Mouse (Mus musculus): Measurements from ENCODE around the gene Khdc1a. TPM values are rescaled to one million over a fixed set of nuclear protein-coding genes. Genes with fewer than 3 reads are reported as not detected.

The Khdc1a gene
- not detected in 2 replicates for polyA plus RNA-seq (2014; fragmentation: Nextera tagmentation; extraction: Ambion mirVana)

DNA sequence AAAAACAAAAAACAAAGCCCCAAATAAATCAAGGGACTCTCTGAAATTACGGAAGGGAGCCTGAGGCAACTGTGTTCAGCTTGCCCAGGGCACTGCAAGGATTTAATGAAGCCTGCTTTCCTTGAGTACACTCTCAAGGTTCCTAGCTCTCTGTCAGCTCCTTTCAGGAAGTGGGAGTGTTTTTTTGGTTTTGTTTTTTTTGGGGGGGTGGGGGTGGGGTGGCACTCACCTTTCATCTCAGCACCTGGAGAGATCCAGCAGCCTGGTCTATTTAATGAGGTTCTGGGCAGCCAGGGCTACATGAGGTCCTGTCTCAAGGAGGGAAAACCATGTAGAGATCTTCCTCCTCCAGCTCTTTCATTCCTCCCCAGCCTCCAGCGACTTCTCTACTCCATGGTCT is at the start of gene Khdc1a:
Khdc1a (plus strand) TSS at position 301 of the 400 bp plus-strand sequence.
- 84% methylated on average over 2 of the region's 2 CpGs for WGBS
- ATAC-seq (ENCODE audit: insufficient read depth): no peak
- H3K36me3 ChIP-seq (ENCODE audit: insufficient read depth): no peaks in the 10 kb centered on the region

DNA sequence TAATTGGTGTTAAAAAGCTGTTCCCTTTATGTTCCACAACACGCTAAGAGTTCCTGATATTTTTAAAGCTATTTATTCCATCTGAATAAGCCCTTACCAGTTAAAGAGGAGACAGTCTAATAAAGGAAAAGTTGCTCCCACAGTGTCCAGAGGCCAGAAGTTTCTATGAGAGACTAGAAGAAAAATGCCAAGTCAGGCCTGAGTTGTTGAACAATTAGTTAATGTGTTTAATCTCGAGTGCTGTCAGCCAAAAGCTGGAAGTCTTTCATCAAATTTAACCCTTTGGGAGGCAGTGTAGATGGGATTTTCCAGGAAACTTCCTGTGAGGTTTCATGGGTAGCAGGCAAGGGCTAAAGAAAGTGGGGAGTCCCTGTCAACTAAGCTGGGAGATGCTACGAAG is 49.6 kb upstream of the Khdc1a start:
- ATAC-seq (ENCODE audit: insufficient read depth): no peak
- 48% methylated on average over 3 of the region's 3 CpGs for WGBS

More for the DNA sequence above, at the start of gene Khdc1a:
- no peak for TF ChIP-seq CTCF (IDR thresholded peaks at IDR 0.05; ENCODE audit: low read depth)
- H3K9ac ChIP-seq: no peak within 1 kb of the TSS
- no peaks in the 10 kb centered on the region for H3K9me3 ChIP-seq (ENCODE audit: low read depth, low read length)
- H3K4me3 ChIP-seq (ENCODE audit: low read depth, low read length): no peak within 1 kb of the TSS
- H3K4me2 ChIP-seq: no peak within 1 kb of the TSS
- no peak within 1 kb of the TSS for H3K27ac ChIP-seq (ENCODE audit: low read depth)
- H3K4me1 ChIP-seq (ENCODE audit: insufficient read depth): no peaks in the 10 kb centered on the region
- no peaks in the 10 kb centered on the region for H3K27me3 ChIP-seq (ENCODE audit: insufficient read depth, low read length)
- DNase-seq: no peak

DNA sequence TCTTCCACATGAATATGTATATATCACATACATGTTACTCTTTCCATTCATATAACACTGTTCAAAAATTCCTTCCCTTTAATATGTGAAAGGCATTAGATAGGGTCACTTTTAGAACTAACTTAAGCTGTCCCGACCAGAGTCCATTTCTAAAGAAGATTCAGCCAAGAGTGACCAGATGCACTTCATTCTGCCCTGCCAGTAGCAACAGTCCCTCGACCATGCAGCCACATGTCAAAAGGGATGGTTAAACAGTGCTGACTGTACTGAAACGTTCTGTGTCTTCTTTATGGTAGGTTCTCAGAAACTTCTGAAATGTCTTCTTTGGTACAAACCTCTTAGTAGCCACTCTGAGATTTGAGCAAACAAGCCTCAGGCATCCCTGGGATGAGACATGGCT is 47.8 kb upstream of the Khdc1a start:
- Histone ChIP-seq H3K9ac (no peak overlapping the region), H3K27ac (ENCODE audit: low read depth) (no peak overlapping the region), H3K36me3 (ENCODE audit: insufficient read depth) (no peaks in the 10 kb centered on the region), H3K9me3 (ENCODE audit: low read depth, low read length) (no peaks in the 10 kb centered on the region), H3K27me3 (ENCODE audit: insufficient read depth, low read length) (no peaks in the 10 kb centered on the region), H3K4me2 (no peak overlapping the region), H3K4me3 (ENCODE audit: low read depth, low read length) (no peak overlapping the region), H3K4me1 (ENCODE audit: insufficient read depth) (no peaks in the 10 kb centered on the region)
- TF ChIP-seq CTCF (IDR thresholded peaks at IDR 0.05; ENCODE audit: low read depth): no peak
- ATAC-seq (ENCODE audit: insufficient read depth): no peak
- 66% methylated on average over 3 of the region's 3 CpGs for WGBS
- no peak for DNase-seq

More for the DNA sequence above, 49.6 kb upstream of the Khdc1a start:
- no peak overlapping the region for H3K4me3 ChIP-seq (ENCODE audit: low read depth, low read length)
- no peak overlapping the region for H3K4me2 ChIP-seq
- H3K36me3 ChIP-seq (ENCODE audit: insufficient read depth): no peaks in the 10 kb centered on the region
- H3K27me3 ChIP-seq (ENCODE audit: insufficient read depth, low read length): no peaks in the 10 kb centered on the region
- no peak overlapping the region for H3K27ac ChIP-seq (ENCODE audit: low read depth)
- no peaks in the 10 kb centered on the region for H3K9me3 ChIP-seq (ENCODE audit: low read depth, low read length)
- TF ChIP-seq CTCF (IDR thresholded peaks at IDR 0.05; ENCODE audit: low read depth): no peak
- DNase-seq: peak; percentile 2
- H3K9ac ChIP-seq: no peak overlapping the region
- H3K4me1 ChIP-seq (ENCODE audit: insufficient read depth): no peaks in the 10 kb centered on the region

DNA sequence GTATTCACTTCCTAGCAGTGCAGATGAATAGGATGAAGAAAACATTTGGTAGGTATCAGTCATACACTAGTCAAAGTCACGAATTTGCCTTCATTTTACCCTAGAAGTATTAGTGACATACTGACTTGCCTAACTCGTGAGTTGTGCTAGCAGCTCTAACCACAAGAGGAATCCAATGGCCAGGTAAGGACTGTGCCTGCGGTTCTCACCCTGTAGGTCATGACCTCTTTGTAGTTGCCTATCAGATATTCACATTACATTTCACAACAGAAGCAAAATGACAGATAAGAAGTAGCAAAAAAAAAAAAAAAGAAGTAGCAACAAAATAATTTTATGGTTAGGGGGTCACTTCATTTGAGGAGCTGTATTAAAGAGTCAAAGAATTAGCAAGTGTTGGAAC is 45.3 kb upstream of the Khdc1a start:
- Histone ChIP-seq H3K27me3 (ENCODE audit: insufficient read depth, low read length) (no peaks in the 10 kb centered on the region), H3K4me2 (no peak overlapping the region), H3K4me1 (ENCODE audit: insufficient read depth) (no peaks in the 10 kb centered on the region), H3K27ac (ENCODE audit: low read depth) (no peak overlapping the region), H3K4me3 (ENCODE audit: low read depth, low read length) (no peak overlapping the region), H3K9ac (no peak overlapping the region), H3K36me3 (ENCODE audit: insufficient read depth) (no peaks in the 10 kb centered on the region), H3K9me3 (ENCODE audit: low read depth, low read length) (no peaks in the 10 kb centered on the region)
- 63% methylated on average over 3 of the region's 3 CpGs for WGBS
- ATAC-seq (ENCODE audit: insufficient read depth) (no peak), DNase-seq (no peak)
- TF ChIP-seq CTCF (IDR thresholded peaks at IDR 0.05; ENCODE audit: low read depth): no peak

DNA sequence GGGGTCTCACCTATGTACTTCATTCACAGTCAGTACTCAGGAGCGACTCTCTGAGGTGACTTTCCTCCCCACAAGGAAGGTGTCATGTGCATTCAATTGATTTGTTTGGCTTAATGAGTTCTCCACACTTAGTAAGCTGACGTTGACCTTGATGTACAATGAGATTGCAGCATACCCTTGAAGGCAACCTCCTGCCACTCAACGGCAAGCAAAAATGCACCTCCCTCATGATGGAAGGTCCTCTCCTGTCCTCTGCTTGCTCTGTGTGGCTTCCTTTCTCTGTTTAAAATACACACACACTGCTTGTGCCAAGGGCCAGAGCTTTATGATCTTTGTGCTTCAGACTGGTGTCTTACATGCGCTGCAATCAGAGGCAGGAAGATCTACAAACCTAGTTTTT is 44.8 kb upstream of the Khdc1a start:
- Histone ChIP-seq H3K36me3 (ENCODE audit: insufficient read depth) (no peaks in the 10 kb centered on the region), H3K27me3 (ENCODE audit: insufficient read depth, low read length) (no peaks in the 10 kb centered on the region), H3K4me2 (no peak overlapping the region), H3K4me3 (ENCODE audit: low read depth, low read length) (no peak overlapping the region), H3K9ac (no peak overlapping the region), H3K4me1 (ENCODE audit: insufficient read depth) (no peaks in the 10 kb centered on the region), H3K27ac (ENCODE audit: low read depth) (no peak overlapping the region), H3K9me3 (ENCODE audit: low read depth, low read length) (no peaks in the 10 kb centered on the region)
- 75% methylated on average over 4 of the region's 4 CpGs for WGBS
- TF ChIP-seq CTCF (IDR thresholded peaks at IDR 0.05; ENCODE audit: low read depth): no peak
- no peak for DNase-seq
- no peak for ATAC-seq (ENCODE audit: insufficient read depth)

DNA sequence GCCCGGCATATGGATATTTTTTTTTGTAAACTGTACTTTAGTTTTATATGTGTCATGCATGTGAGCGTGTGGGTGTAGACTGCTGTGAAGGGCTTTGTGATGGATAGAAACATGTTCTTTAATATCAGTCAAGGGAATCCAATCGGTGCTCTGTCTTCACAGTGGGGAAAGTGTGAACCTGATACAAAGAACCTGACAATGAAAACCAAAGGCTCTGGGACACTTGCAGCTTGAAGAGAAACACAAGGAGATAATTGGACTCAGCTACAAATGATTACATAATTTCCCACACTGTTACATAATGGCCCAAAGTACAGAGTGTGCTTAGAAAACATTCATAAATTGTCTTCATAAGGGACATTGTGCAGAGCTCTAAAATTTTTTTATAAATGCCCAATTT is 44.0 kb upstream of the Khdc1a start:
- TF ChIP-seq CTCF (IDR thresholded peaks at IDR 0.05; ENCODE audit: low read depth): no peak
- no peak overlapping the region for H3K27ac ChIP-seq (ENCODE audit: low read depth)
- ATAC-seq (ENCODE audit: insufficient read depth) (no peak), DNase-seq (no peak)
- H3K4me1 ChIP-seq (ENCODE audit: insufficient read depth): no peaks in the 10 kb centered on the region
- H3K9ac ChIP-seq: no peak overlapping the region
- no peak overlapping the region for H3K4me3 ChIP-seq (ENCODE audit: low read depth, low read length)
- H3K27me3 ChIP-seq (ENCODE audit: insufficient read depth, low read length): no peaks in the 10 kb centered on the region
- no peaks in the 10 kb centered on the region for H3K9me3 ChIP-seq (ENCODE audit: low read depth, low read length)
- H3K36me3 ChIP-seq (ENCODE audit: insufficient read depth): no peaks in the 10 kb centered on the region
- 89% methylated on average over 3 of the region's 3 CpGs for WGBS
- no peak overlapping the region for H3K4me2 ChIP-seq

DNA sequence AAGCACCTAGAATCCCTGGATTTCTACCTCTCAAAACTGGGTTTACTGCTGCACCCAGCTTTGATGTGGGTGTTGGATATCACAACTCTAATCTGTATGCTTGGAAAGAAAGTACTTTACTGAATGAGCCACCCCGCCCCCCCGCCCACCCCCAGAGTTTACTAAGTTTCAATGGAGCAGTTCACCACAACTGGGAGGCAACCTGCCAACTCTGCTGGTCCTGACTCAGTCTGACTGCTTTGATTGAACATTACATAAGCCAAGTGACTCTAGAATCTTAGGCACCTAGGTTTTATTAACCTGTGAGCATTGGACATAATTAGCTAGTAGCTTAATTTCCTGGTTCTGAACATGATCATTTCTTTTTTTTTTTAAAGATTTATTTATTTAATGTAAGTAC is 35.1 kb upstream of the Khdc1a start:
- DNase-seq (no peak), ATAC-seq (ENCODE audit: insufficient read depth) (no peak)
- H3K9me3 ChIP-seq (ENCODE audit: low read depth, low read length): no peaks in the 10 kb centered on the region
- H3K36me3 ChIP-seq (ENCODE audit: insufficient read depth): no peaks in the 10 kb centered on the region
- H3K27ac ChIP-seq (ENCODE audit: low read depth): no peak overlapping the region
- no peak overlapping the region for H3K4me2 ChIP-seq
- H3K9ac ChIP-seq: no peak overlapping the region
- no peaks in the 10 kb centered on the region for H3K27me3 ChIP-seq (ENCODE audit: insufficient read depth, low read length)
- no peaks in the 10 kb centered on the region for H3K4me1 ChIP-seq (ENCODE audit: insufficient read depth)
- H3K4me3 ChIP-seq (ENCODE audit: low read depth, low read length): no peak overlapping the region
- WGBS: 91% methylated on average over 2 of the region's 2 CpGs
- TF ChIP-seq CTCF (IDR thresholded peaks at IDR 0.05; ENCODE audit: low read depth): no peak

DNA sequence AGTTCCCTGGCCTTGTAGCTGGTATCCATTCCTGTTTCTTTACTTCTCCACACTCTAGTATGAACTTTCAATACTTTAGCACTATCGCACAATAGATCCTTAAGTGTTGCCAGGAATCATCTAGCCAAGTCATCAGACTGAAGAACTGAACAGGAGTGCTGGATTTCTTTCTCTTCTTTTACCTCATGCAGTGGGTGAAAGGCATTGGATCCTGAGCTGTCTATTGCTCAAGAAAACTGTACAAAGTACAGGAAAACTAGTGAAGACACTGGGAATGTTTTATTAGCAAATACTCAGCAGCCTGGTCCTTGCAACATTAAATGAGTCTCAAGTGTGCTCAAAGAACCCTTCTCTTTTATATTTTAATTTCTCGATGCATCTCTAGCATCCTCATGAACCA is 33.7 kb upstream of the Khdc1a start:
- Histone ChIP-seq H3K36me3 (ENCODE audit: insufficient read depth) (no peaks in the 10 kb centered on the region), H3K9ac (no peak overlapping the region), H3K4me3 (ENCODE audit: low read depth, low read length) (no peak overlapping the region), H3K4me1 (ENCODE audit: insufficient read depth) (no peaks in the 10 kb centered on the region), H3K27me3 (ENCODE audit: insufficient read depth, low read length) (no peaks in the 10 kb centered on the region), H3K4me2 (no peak overlapping the region), H3K27ac (ENCODE audit: low read depth) (no peak overlapping the region), H3K9me3 (ENCODE audit: low read depth, low read length) (no peaks in the 10 kb centered on the region)
- no peak for TF ChIP-seq CTCF (IDR thresholded peaks at IDR 0.05; ENCODE audit: low read depth)
- 77% methylated on average over 2 of the region's 2 CpGs for WGBS
- no peak for ATAC-seq (ENCODE audit: insufficient read depth)
- no peak for DNase-seq

Data from lung, embryonic 14.5 days (tissue).